Mouse (Mus musculus) G1E (cell line): Measurements from ENCODE around the gene Il17c.

Experiments used
- CTCF ChIP-seq: IDR thresholded peaks from 2 replicates; pipeline ENCODE4 v1.5.1; 2012; ENCODE audit warnings: low read depth, low read length, inconsistent platforms, mixed read lengths
- POLR2AphosphoS5 ChIP-seq: IDR thresholded peaks from 2 replicates; pipeline ENCODE4 v1.6.1; 2012; ENCODE audit warnings: low read depth, low read length, inconsistent platforms; ENCODE audit not compliant: insufficient replicate concordance
- TAL1 ChIP-seq: conservative IDR thresholded peaks from 2 replicates; pipeline ENCODE4 v1.6.1; 2012; ENCODE audit warnings: low read depth, low read length, inconsistent platforms, mixed read lengths

DNA sequence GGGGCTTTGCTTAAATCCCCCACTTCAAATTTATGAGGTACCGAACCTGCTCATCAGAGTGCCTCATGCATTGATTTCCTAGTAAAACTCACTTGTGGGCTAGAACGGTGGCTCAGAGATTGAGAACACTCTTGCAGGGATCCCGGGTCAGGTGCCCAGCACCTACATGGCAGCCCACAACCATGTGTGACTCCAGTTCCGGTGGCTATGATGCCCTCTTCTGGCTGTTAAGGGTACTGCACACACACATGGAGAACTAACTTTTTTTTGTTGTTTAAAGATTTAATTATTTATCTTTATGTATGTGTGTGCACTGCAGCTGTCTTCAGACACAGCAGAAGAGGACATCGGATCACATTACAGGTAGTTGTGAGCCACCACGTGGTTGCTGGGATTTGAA lies 13.6 kb downstream of the Il17c start:
- TF ChIP-seq CTCF (peak; percentile 29; the same call in 1 of the 2 replicates), POLR2AphosphoS5 (no peak), TAL1 (no peak)
